Mouse (Mus musculus): ENCODE measurements around the gene 2310011J03Rik. TPM values are rescaled to one million over a fixed set of nuclear protein-coding genes. Genes with fewer than 3 reads are reported as not detected.

2310011J03Rik gene
- polyA plus RNA-seq, 1 experiment = 47.8 TPM

DNA sequence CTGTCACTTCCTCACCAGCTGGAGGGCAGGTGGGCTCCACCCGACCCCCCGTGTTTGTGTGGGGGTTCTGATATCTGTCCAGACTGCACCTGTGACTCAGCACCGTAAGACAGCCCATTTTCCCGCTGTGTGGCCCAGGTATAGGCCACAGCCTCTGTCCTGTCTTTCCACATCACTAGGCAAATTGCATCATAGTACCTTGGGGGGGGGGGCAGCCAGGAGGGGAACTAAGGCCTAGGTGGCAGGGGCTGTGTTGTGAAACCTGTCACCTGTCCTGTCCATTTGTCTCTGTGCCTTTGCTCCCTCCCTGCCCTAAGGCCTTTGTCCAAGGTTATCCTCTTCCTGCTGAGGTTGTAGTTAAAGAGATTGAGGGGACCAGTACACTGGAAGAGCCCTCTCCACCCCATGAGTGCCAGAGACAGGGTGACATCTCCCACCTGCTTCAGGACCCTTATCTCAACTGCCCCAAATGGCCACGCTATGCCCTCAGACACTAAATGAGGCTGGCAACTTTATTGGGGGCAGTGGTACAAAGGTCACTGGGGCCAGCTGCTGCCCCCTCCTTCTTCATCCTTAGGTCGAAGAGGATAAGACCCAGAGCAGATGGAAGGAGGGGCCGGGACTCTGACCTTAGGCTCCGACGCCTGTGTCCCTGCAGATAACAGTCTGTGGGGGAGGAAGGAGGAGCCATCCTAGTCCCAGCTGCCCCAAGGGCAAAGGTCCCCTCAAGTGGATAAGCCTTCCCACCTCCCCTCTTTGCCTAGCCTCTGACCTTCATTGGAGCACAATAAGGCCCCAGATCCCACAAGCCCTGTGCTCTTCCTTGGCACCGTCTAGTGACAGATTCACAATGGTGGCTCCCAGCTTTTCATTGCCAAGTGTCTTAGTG, 11.5 kb upstream of the 2310011J03Rik start:
- peak; percentile 33 for DNase-seq
- WGBS = 60% methylated on average over 10 of the region's 10 CpGs
- Histone ChIP-seq H3K27me3 (replicated peaks; ENCODE audit: control insufficient read depth, insufficient read depth, low read length) (no peaks in the 10 kb centered on the region), H3K36me3 (ENCODE audit: control insufficient read depth, insufficient read depth, low read length) (no peaks in the 10 kb centered on the region), H3K4me3 (ENCODE audit: insufficient read depth, low read depth, low read length) (no peak overlapping the region), H3K27ac (ENCODE audit: insufficient read depth, low read depth, low read length) (no peak overlapping the region), H3K4me1 (ENCODE audit: control insufficient read depth, insufficient read depth, low read length) (peaks cover 5% of the 10 kb centered on the region; the same call in 1 of the 2 replicates)
- TF ChIP-seq POLR2A (IDR thresholded peaks at IDR 0.05; ENCODE audit: low read depth, low read length) = no peak
- TF ChIP-seq CTCF (conservative IDR thresholded peaks at IDR 0.05; ENCODE audit: insufficient read depth, insufficient read length, low read depth, low read length) = no peak

DNA sequence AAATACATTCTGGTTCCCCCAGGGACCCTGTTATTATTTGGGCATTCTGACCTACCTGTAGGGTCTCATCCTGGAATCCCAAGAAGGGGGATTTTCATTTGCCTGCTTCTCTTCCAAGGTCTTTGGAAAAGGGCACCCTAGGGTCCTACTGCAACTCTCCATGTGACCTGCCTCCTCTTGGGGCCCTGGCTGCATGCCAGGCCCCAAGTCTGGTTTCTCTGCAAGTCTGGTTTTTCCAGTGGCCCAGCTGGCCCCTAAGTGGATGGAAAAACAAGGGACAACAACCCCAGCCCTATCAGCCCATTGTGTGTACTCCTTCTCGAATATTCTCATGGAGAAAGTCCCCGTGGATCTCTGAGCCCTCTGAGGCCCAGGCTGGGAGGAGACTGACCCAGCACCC, 10.6 kb upstream of the 2310011J03Rik start:
- WGBS = 62% methylated on average over 2 of the region's 2 CpGs
- Histone ChIP-seq H3K27me3 (replicated peaks; ENCODE audit: control insufficient read depth, insufficient read depth, low read length) (no peaks in the 10 kb centered on the region), H3K4me1 (ENCODE audit: control insufficient read depth, insufficient read depth, low read length) (peaks cover 5% of the 10 kb centered on the region; the same call in 1 of the 2 replicates), H3K4me3 (ENCODE audit: insufficient read depth, low read depth, low read length) (no peak overlapping the region), H3K27ac (ENCODE audit: insufficient read depth, low read depth, low read length) (no peak overlapping the region), H3K36me3 (ENCODE audit: control insufficient read depth, insufficient read depth, low read length) (no peaks in the 10 kb centered on the region)
- DNase-seq = no peak
- no peak for TF ChIP-seq POLR2A (IDR thresholded peaks at IDR 0.05; ENCODE audit: low read depth, low read length)
- no peak for TF ChIP-seq CTCF (conservative IDR thresholded peaks at IDR 0.05; ENCODE audit: insufficient read depth, insufficient read length, low read depth, low read length)

- Histone ChIP-seq H3K36me3 (ENCODE audit: control insufficient read depth, insufficient read depth, low read length) (no peaks in the 10 kb centered on the region), H3K27ac (ENCODE audit: insufficient read depth, low read depth, low read length) (no peak overlapping the region), H3K27me3 (replicated peaks; ENCODE audit: control insufficient read depth, insufficient read depth, low read length) (no peaks in the 10 kb centered on the region), H3K4me1 (ENCODE audit: control insufficient read depth, insufficient read depth, low read length) (peaks cover 5% of the 10 kb centered on the region; the same call in 1 of the 2 replicates), H3K4me3 (ENCODE audit: insufficient read depth, low read depth, low read length) (peak overlapping the region; percentile 46)
- no peak for DNase-seq
- TF ChIP-seq POLR2A (IDR thresholded peaks at IDR 0.05; ENCODE audit: low read depth, low read length) (no peak), CTCF (conservative IDR thresholded peaks at IDR 0.05; ENCODE audit: insufficient read depth, insufficient read length, low read depth, low read length) (no peak)
- WGBS = 2% methylated on average over 40 of the region's 41 CpGs
Measured at GRCm38 (mm10) chr10:80330084-80330483, 9.7 kb upstream of the 2310011J03Rik start.

DNA sequence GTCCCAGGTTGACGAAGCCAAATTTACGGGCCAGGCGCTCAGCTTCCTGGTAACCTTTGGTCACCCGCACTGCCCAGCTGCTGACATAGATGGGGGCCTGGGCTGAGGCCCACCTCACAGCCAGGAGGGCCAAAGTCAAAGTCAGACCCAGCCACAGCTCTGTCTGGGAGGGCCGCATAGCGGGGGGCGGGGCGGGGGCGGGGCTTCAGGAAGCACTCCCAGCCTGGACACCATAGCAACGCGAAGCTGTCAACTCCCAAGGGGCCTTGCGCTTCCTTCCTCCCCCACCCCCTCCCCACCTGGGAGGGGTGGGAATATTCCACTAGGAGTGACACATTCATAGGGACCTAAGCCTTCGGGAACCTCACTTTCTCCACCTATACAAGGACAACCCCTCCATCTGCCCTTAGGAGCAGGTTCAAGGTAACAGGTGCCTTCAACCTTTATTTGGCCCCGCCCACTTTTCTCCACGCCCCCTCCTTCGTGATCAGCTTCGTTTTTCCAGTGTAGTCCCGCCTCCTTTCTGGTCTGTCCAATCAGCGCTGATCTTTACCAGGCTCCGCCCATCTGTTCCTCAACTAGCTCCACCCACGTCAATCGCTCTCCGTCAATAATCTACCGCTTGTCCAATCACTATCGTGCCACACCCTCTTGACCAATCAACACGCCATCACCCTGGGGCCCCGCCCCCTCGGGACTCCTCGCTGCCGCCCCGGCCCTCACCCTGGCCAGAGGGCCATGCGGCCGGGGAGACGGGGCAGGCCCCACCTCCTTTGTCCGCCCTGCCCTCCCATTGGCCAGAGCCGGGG, 9.1 kb upstream of the 2310011J03Rik start, which contains the start of the genes Pcsk4 and Reep6:
Gene Pcsk4 (minus strand): TSS at position 226 of the 809 bp plus-strand sequence.
Gene Reep6 (plus strand): TSS at position 681 of the 809 bp plus-strand sequence.
- WGBS = 4% methylated on average over 36 of the region's 36 CpGs
- Histone ChIP-seq H3K27me3 (replicated peaks; ENCODE audit: control insufficient read depth, insufficient read depth, low read length) (no peaks in the 10 kb centered on the region), H3K4me3 (ENCODE audit: insufficient read depth, low read depth, low read length) (peak within 1 kb of the TSS; percentile 46), H3K27ac (ENCODE audit: insufficient read depth, low read depth, low read length) (0 out of 2 replicates have a peak within 1 kb of the TSS, but pooled peaks have one; percentile 12), H3K4me1 (ENCODE audit: control insufficient read depth, insufficient read depth, low read length) (peaks cover 5% of the 10 kb centered on the region; the same call in 1 of the 2 replicates), H3K36me3 (ENCODE audit: control insufficient read depth, insufficient read depth, low read length) (no peaks in the 10 kb centered on the region)
- no peak for TF ChIP-seq POLR2A (IDR thresholded peaks at IDR 0.05; ENCODE audit: low read depth, low read length)
- no peak for TF ChIP-seq CTCF (conservative IDR thresholded peaks at IDR 0.05; ENCODE audit: insufficient read depth, insufficient read length, low read depth, low read length)
- peak; percentile 98 for DNase-seq

DNA sequence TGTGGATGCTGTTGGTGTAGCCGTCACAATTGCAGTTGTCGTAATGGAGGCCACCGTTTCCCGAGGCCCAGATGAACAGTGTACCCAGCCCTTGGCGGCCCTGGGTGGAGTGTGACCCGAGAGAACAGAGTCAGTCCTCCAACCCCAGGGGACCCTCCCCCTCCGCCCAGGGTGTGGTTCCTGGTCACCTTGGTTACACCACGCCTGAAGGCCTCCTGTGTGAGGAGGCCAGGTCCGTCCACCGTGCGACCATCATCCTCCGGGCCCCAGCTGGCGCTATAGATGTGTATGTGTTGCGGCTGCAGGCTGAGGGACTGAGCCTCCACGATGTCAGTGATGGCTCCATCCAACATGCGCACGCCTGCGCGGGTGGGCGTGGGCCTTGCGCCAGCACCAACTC, 4.7 kb upstream of the 2310011J03Rik start:
- WGBS = 86% methylated on average over 21 of the region's 21 CpGs
- peaks cover 3% of the 10 kb centered on the region for H3K4me1 ChIP-seq (ENCODE audit: control insufficient read depth, insufficient read depth, low read length)
- TF ChIP-seq CTCF (conservative IDR thresholded peaks at IDR 0.05; ENCODE audit: insufficient read depth, insufficient read length, low read depth, low read length) (no peak), POLR2A (IDR thresholded peaks at IDR 0.05; ENCODE audit: low read depth, low read length) (no peak)
- H3K27ac ChIP-seq (ENCODE audit: insufficient read depth, low read depth, low read length) = no peak overlapping the region
- no peaks in the 10 kb centered on the region for H3K27me3 ChIP-seq (replicated peaks; ENCODE audit: control insufficient read depth, insufficient read depth, low read length)
- H3K36me3 ChIP-seq (ENCODE audit: control insufficient read depth, insufficient read depth, low read length) = no peaks in the 10 kb centered on the region
- no peak for DNase-seq
- H3K4me3 ChIP-seq (ENCODE audit: insufficient read depth, low read depth, low read length) = no peak overlapping the region

GRCm38 (mm10) chr10:80324120-80325037, 4.0 kb upstream of the 2310011J03Rik start:
- Histone ChIP-seq H3K27ac (ENCODE audit: insufficient read depth, low read depth, low read length) (peak overlapping the region; percentile 85), H3K4me1 (ENCODE audit: control insufficient read depth, insufficient read depth, low read length) (peaks cover 6% of the 10 kb centered on the region), H3K36me3 (ENCODE audit: control insufficient read depth, insufficient read depth, low read length) (no peaks in the 10 kb centered on the region), H3K27me3 (replicated peaks; ENCODE audit: control insufficient read depth, insufficient read depth, low read length) (no peaks in the 10 kb centered on the region), H3K4me3 (ENCODE audit: insufficient read depth, low read depth, low read length) (no peak overlapping the region)
- DNase-seq = no peak
- TF ChIP-seq CTCF (conservative IDR thresholded peaks at IDR 0.05; ENCODE audit: insufficient read depth, insufficient read length, low read depth, low read length) (no peak; the same call in 1 of the 2 replicates), POLR2A (IDR thresholded peaks at IDR 0.05; ENCODE audit: low read depth, low read length) (no peak)
- 67% methylated on average over 17 of the region's 17 CpGs for WGBS
